ENCODE assay signal across 7 mouse cellular contexts in genomic region chr14:24486773-24487227, GRCm38 (mm10). TPM values are rescaled to one million over a fixed set of nuclear protein-coding genes. Genes with fewer than 3 reads are reported as not detected.
DNase-seq lines count a peak whose midpoint lies in the region; ATAC-seq lines count a peak whose summit lies in the region.

Gene Polr3a (minus strand): TSS chr14:24487058.
Gene Rps24 (plus strand): TSS chr14:24487125.

- H3K27ac ChIP-seq in intestine, embryonic 15.5 days = peak within 1 kb of the TSS; percentile 52; the same call in 1 of the 2 replicates
- H3K27ac ChIP-seq in midbrain, embryonic 10.5 days (replicated peaks) = peak within 1 kb of the TSS; percentile 85

- peak within 1 kb of the TSS; percentile 61 for H3K4me2 ChIP-seq in intestine, embryonic 15.5 days (replicated peaks)

- peak; percentile 81 for ATAC-seq in intestine, embryonic 15.5 days

- peak; percentile 88 to 89 for DNase-seq in adrenal gland, adult 18-20 months (ENCODE audit: low spot score in 2 of 2)
- peak; percentile 94 for DNase-seq in embryo, embryonic 11 days
- peak; percentile 88 for DNase-seq in gastrocnemius, postnatal 25 days
- DNase-seq in left cerebral cortex, postnatal 25 days (ENCODE audit: low spot score in 2 of 2) = peak; percentile 94 to 96
- peak; percentile 94 for DNase-seq in midbrain, embryonic 10.5 days (ENCODE audit: low spot score)
- peak; percentile 86 for DNase-seq in right cerebral cortex, postnatal 4 days

- intact Hi-C loops in left cerebral cortex, postnatal 25 days (cut with DNase I) = no loop called here

- H3K9me3 ChIP-seq in intestine, embryonic 15.5 days = no peaks in the 10 kb centered on the region
- H3K9me3 ChIP-seq in midbrain, embryonic 10.5 days (replicated peaks) = no peaks in the 10 kb centered on the region

- peaks cover 13% of the 10 kb centered on the region for H3K4me1 ChIP-seq in intestine, embryonic 15.5 days (replicated peaks)
- peaks cover 16% of the 10 kb centered on the region for H3K4me1 ChIP-seq in midbrain, embryonic 10.5 days

- peak within 1 kb of the TSS; percentile 65 for H3K4me3 ChIP-seq in intestine, embryonic 15.5 days (replicated peaks)
- peak within 1 kb of the TSS; percentile 92 for H3K4me3 ChIP-seq in midbrain, embryonic 10.5 days

- peak within 1 kb of the TSS; percentile 71 for H3K9ac ChIP-seq in intestine, embryonic 15.5 days

- WGBS in intestine, embryonic 15.5 days = under 1% methylated on average over 30 of the region's 30 CpGs
- under 1% methylated on average over 30 of the region's 30 CpGs for WGBS in midbrain, embryonic 10.5 days

- H3K27me3 ChIP-seq in intestine, embryonic 15.5 days (replicated peaks) = no peaks in the 10 kb centered on the region
- no peaks in the 10 kb centered on the region for H3K27me3 ChIP-seq in midbrain, embryonic 10.5 days (ENCODE audit: low read depth, poor library complexity, severe bottlenecking)

- H3K36me3 ChIP-seq in intestine, embryonic 15.5 days = peaks cover 12% of the 10 kb centered on the region
- peaks cover 29% of the 10 kb centered on the region for H3K36me3 ChIP-seq in midbrain, embryonic 10.5 days

RNA-seq across cellular contexts. Expression of gene Polr3a, which starts in this region (rescaled TPM):
- 10 to 100 TPM; 15.6 to 19.4 TPM for total RNA-seq in adrenal gland, adult 18-20 months (2021)
- total RNA-seq in gastrocnemius, postnatal 25 days (2021) = 1 to 10 TPM; 6.8 to 8.4 TPM
- polyA plus RNA-seq in intestine, embryonic 15.5 days (2015; fragmentation: Nextera tagmentation; extraction: Ambion mirVana) = 14.0 and 15.4 TPM in 2 replicates
- total RNA-seq in left cerebral cortex, postnatal 25 days (2021) = 10 to 100 TPM; 34.4 to 37.3 TPM
- 18.3 and 21.0 TPM in 2 replicates for polyA plus RNA-seq in midbrain, embryonic 10.5 days (2016; fragmentation: Nextera tagmentation; extraction: Ambion mirVana)

RNA-seq across cellular contexts. Expression of gene Rps24, which starts in this region (rescaled TPM):
- 1,000 to 10,000 TPM; 1,551 to 1,745 TPM for total RNA-seq in adrenal gland, adult 18-20 months (2021)
- 100 to 1,000 TPM; 622 to 647 TPM for total RNA-seq in gastrocnemius, postnatal 25 days (2021)
- 852 and 1,015 TPM in 2 replicates for polyA plus RNA-seq in intestine, embryonic 15.5 days (2015; fragmentation: Nextera tagmentation; extraction: Ambion mirVana)
- 100 to 1,000 TPM; 645 to 677 TPM for total RNA-seq in left cerebral cortex, postnatal 25 days (2021)
- polyA plus RNA-seq in midbrain, embryonic 10.5 days (2016; fragmentation: Nextera tagmentation; extraction: Ambion mirVana) = 915 and 1,078 TPM in 2 replicates

Comparison
In these comparisons a context has a peak if more than half of its experiments do, and no peak if none do; other contexts are left out.
1. Peak in every context shown above with its lines: DNase-seq, ATAC-seq, H3K4me3 ChIP-seq and H3K27ac ChIP-seq.